Mouse (Mus musculus) liver, embryonic 14.5 days (tissue): ENCODE results near the gene Card11.

Experiments used
- CTCF ChIP-seq: IDR thresholded peaks from 2 replicates; pipeline ENCODE4 v1.5.1; 2016; ENCODE audit warnings: antibody characterized with exemption, low read depth, control low read depth
- EP300 ChIP-seq: IDR thresholded peaks from 2 replicates; pipeline ENCODE4 v1.6.1; 2016; ENCODE audit warnings: antibody characterized with exemption, low read depth

DNA sequence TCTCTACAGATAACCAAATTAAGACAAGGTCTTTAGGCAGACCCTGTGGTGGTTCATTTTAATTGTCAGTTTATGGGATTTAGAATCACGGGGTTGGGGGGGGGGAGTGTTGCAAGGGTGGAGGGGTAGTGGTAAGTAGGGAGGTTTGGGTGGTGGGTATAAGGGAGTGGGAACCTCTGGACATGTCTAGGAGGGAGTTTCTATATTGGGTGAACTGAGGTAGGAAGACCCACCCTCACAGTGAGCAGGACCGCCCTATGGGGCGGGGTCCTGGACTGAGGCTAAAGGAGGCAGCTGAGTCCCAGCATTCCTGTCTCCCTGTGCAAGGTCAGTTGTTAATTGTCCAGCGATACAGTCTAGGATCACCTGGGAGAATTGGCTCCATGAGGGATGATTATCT lies 42.0 kb upstream of the Card11 start:
- TF ChIP-seq CTCF (no peak), EP300 (no peak)
